Mouse (Mus musculus) CH12.LX (cell line): Measurements from ENCODE around the gene Mamdc2. TPM values are rescaled to one million over a fixed set of nuclear protein-coding genes. Genes with fewer than 3 reads are reported as not detected.

ENCODE experiments used
- DNase-seq: peaks from one replicate; pipeline ENCODE4 v3.0.0-alpha.2; 2013; ENCODE audit errors: extremely low read depth
- H3K27ac ChIP-seq: 2 replicates; pipeline ENCODE4 v1.5.1; 2012; ENCODE audit warnings: low read depth, mild to moderate bottlenecking, control low read depth, moderate library complexity; ENCODE audit not compliant: insufficient read depth
- H3K27me3 ChIP-seq: replicated peaks from 2 replicates; pipeline ENCODE3; 2012; ENCODE audit warnings: inconsistent platforms
- H3K36me3 ChIP-seq, 2 experiments: replicated peaks in 1 of 2; 2 replicates each; pipeline versions ENCODE3 to v1.6.1; 2012; ENCODE audit warnings: inconsistent platforms in 1 of 2, low read length in 1 of 2, mild to moderate bottlenecking in 1 of 2, mixed read lengths in 1 of 2, moderate library complexity in 1 of 2; ENCODE audit not compliant: control insufficient read depth in 1 of 2, insufficient read depth in 1 of 2
- H3K4me1 ChIP-seq, 2 experiments: 2 replicates each; pipeline ENCODE4 v1.6.1; 2012; ENCODE audit warnings: inconsistent platforms in 1 of 2, moderate library complexity in 1 of 2; ENCODE audit not compliant: insufficient read depth in 2 of 2, control insufficient read depth in 1 of 2
- H3K4me2 ChIP-seq: 2 replicates; pipeline ENCODE4 v1.6.1; 2012; ENCODE audit warnings: low read depth, mild to moderate bottlenecking, control low read depth; ENCODE audit not compliant: poor library complexity, insufficient read depth, severe bottlenecking
- H3K4me3 ChIP-seq, 3 experiments: fragments of 150-350 bp in 1 of 3; sonication (generic) in 1 of 3; replicated peaks in 1 of 3; 2 replicates each; pipeline versions ENCODE3 to v1.5.1; 2011 to 2012; ENCODE audit warnings: low read depth in 2 of 3, low read length in 2 of 3, mild to moderate bottlenecking in 2 of 3, moderate library complexity in 2 of 3, control low read depth in 1 of 3, improper control_type of control experiment in 1 of 3, inconsistent platforms in 1 of 3, mixed read lengths in 1 of 3; ENCODE audit not compliant: poor library complexity in 1 of 3
- H3K79me2 ChIP-seq: replicated peaks from 2 replicates; pipeline ENCODE4 v1.6.1; 2012; ENCODE audit warnings: mild to moderate bottlenecking, moderate library complexity; ENCODE audit not compliant: control insufficient read depth, poor library complexity, insufficient read depth, severe bottlenecking; ENCODE audit errors: extremely low read depth
- H3K9ac ChIP-seq: 2 replicates; pipeline ENCODE4 v1.6.1; 2012; ENCODE audit warnings: low read depth, mild to moderate bottlenecking, control low read depth, moderate library complexity; ENCODE audit not compliant: insufficient read depth
- H3K9me3 ChIP-seq: replicated peaks from 2 replicates; pipeline ENCODE3; 2012; ENCODE audit warnings: low read length, inconsistent platforms, mixed read lengths
- CHD1 ChIP-seq: IDR thresholded peaks from 2 replicates; pipeline ENCODE4 v1.6.1; 2012; ENCODE audit warnings: low read depth, low read length, improper control_type of control experiment, inconsistent platforms
- CHD2 ChIP-seq: IDR thresholded peaks from 2 replicates; pipeline ENCODE4 v1.6.1; 2011; ENCODE audit warnings: low read length, improper control_type of control experiment
- CTCF ChIP-seq, 2 experiments: IDR thresholded peaks in 1 of 2; conservative IDR thresholded peaks in 1 of 2; 2 replicates each; pipeline ENCODE4 v1.5.1; 2011 to 2012; ENCODE audit warnings: low read depth in 2 of 2, low read length in 2 of 2, improper control_type of control experiment in 1 of 2, inconsistent platforms in 1 of 2, mild to moderate bottlenecking in 1 of 2, moderate library complexity in 1 of 2
- E2F4 ChIP-seq: IDR thresholded peaks from 2 replicates; pipeline ENCODE4 v1.6.1; 2011; ENCODE audit warnings: low read depth, low read length, improper control_type of control experiment; ENCODE audit not compliant: insufficient replicate concordance
- ELF1 ChIP-seq: IDR thresholded peaks from 2 replicates; pipeline ENCODE4 v1.6.1; 2014; ENCODE audit warnings: low read depth, mild to moderate bottlenecking, inconsistent platforms, low read length, improper control_type of control experiment
- EP300 ChIP-seq: IDR thresholded peaks from 2 replicates; pipeline ENCODE4 v1.6.1; 2011; ENCODE audit warnings: low read length, improper control_type of control experiment
- ETS1 ChIP-seq: conservative IDR thresholded peaks from 2 replicates; pipeline ENCODE4 v1.6.1; 2012; ENCODE audit warnings: low read depth, mild to moderate bottlenecking, inconsistent platforms, low read length, improper control_type of control experiment, moderate library complexity
- HCFC1 ChIP-seq: IDR thresholded peaks from 2 replicates; pipeline ENCODE4 v1.6.1; 2012; ENCODE audit warnings: low read depth, mild to moderate bottlenecking, inconsistent platforms, low read length, improper control_type of control experiment
- IRF4 ChIP-seq: IDR thresholded peaks from 2 replicates; pipeline ENCODE4 v1.6.1; 2014; ENCODE audit warnings: low read depth, mild to moderate bottlenecking, inconsistent platforms, low read length, improper control_type of control experiment
- JUN ChIP-seq: IDR thresholded peaks from 2 replicates; pipeline ENCODE4 v1.6.1; 2011; ENCODE audit warnings: low read depth, mild to moderate bottlenecking, low read length, improper control_type of control experiment, moderate library complexity; ENCODE audit not compliant: insufficient read depth
- JUND ChIP-seq: conservative IDR thresholded peaks from 2 replicates; pipeline ENCODE4 v1.6.1; 2011; ENCODE audit warnings: low read depth, low read length, improper control_type of control experiment
- KAT2A ChIP-seq: IDR thresholded peaks from 2 replicates; pipeline ENCODE4 v1.6.1; 2012; ENCODE audit warnings: low read length, improper control_type of control experiment, inconsistent platforms; ENCODE audit not compliant: insufficient replicate concordance
- MAFK ChIP-seq: IDR thresholded peaks from 2 replicates; pipeline ENCODE4 v1.6.1; 2011; ENCODE audit warnings: low read length, improper control_type of control experiment; ENCODE audit not compliant: insufficient replicate concordance
- MAX ChIP-seq: IDR thresholded peaks from 2 replicates; pipeline ENCODE4 v1.6.1; 2011; ENCODE audit warnings: low read length, improper control_type of control experiment
- MEF2A ChIP-seq: IDR thresholded peaks from 2 replicates; pipeline ENCODE4 v1.6.1; 2014; ENCODE audit warnings: low read depth, mild to moderate bottlenecking, inconsistent platforms, low read length, improper control_type of control experiment, borderline replicate concordance
- NELFE ChIP-seq: IDR thresholded peaks from 2 replicates; pipeline ENCODE4 v1.6.1; 2011; ENCODE audit warnings: low read depth, low read length, improper control_type of control experiment
- NRF1 ChIP-seq: IDR thresholded peaks from 2 replicates; pipeline ENCODE4 v1.6.1; 2014; ENCODE audit warnings: low read depth, mild to moderate bottlenecking, inconsistent platforms, low read length, improper control_type of control experiment, moderate library complexity
- PAX5 ChIP-seq: IDR thresholded peaks from 2 replicates; pipeline ENCODE4 v1.6.1; 2012; ENCODE audit warnings: low read length, inconsistent platforms, mixed read lengths
- POLR2A ChIP-seq: IDR thresholded peaks from 2 replicates; pipeline ENCODE4 v1.6.1; 2011; ENCODE audit warnings: low read depth, mild to moderate bottlenecking, improper control_type of control experiment, low read length
- RAD21 ChIP-seq: IDR thresholded peaks from 2 replicates; pipeline ENCODE4 v1.6.1; 2011; ENCODE audit warnings: low read depth, mild to moderate bottlenecking, low read length, improper control_type of control experiment, moderate library complexity
- RCOR1 ChIP-seq: conservative IDR thresholded peaks from 2 replicates; pipeline ENCODE4 v1.6.1; 2012; ENCODE audit warnings: low read depth, mild to moderate bottlenecking, inconsistent platforms, low read length, improper control_type of control experiment
- SIN3A ChIP-seq: IDR thresholded peaks from 2 replicates; pipeline ENCODE4 v1.6.1; 2012; ENCODE audit warnings: low read length, improper control_type of control experiment, inconsistent platforms
- USF1 ChIP-seq: IDR thresholded peaks from 2 replicates; pipeline ENCODE4 v1.6.1; 2014; ENCODE audit warnings: low read depth, mild to moderate bottlenecking, inconsistent platforms, low read length, improper control_type of control experiment
- ZKSCAN1 ChIP-seq: IDR thresholded peaks from 2 replicates; pipeline ENCODE4 v1.6.1; 2012; ENCODE audit warnings: low read depth, inconsistent platforms, low read length, improper control_type of control experiment, borderline replicate concordance
- dilution Hi-C: fragments of 300-500 bp; cut with MboI; formaldehyde crosslinking; loops from 2 replicates; pipeline ENCODE4 v1.14.3; 2020; ENCODE audit warnings: low sequenced_read_pairs; ENCODE audit not compliant: extremely low pct_unique_long_range_greater_than_20kb, extremely low pct_ligation_motif_present
- in situ Hi-C: fragments of 300-500 bp; cut with MboI; formaldehyde crosslinking; loops from 3 replicates; pipeline ENCODE4 v1.14.3; 2019; ENCODE audit warnings: low sequenced_read_pairs, low pct_ligation_motif_present, low pct_unique_long_range_greater_than_20kb, mixed read lengths
- polyA plus RNA-seq: library from polyadenylated mRNA; unstranded; fragments of >175 nt; gene quantifications from 2 replicates; pipeline ENCODE4 v1.2.1, GENCODE M21; 2012; ENCODE audit warnings: low read depth; ENCODE audit not compliant: insufficient read length
- total RNA-seq, 2 experiments: library from RNA; depleted of rRNA; stranded (reverse); fragments of 300-350 nt in 1 of 2; fragments of >200 nt in 1 of 2; gene quantifications; 2 replicates each; pipeline ENCODE4 v1.2.3; 2012 to 2014

Gene Mamdc2
- total and polyA plus RNA-seq, 3 experiments = 0.08 to 0.67 (median 0.17) TPM

GRCm38 (mm10) chr19:23379752-23380504 lies 68.3 kb downstream of the Mamdc2 start:
- in situ Hi-C loops = no loop called here
- no peak overlapping the region for H3K9ac ChIP-seq
- TF ChIP-seq RAD21 (no peak), HCFC1 (no peak), JUND (no peak), SIN3A (no peak), RCOR1 (no peak), MEF2A (no peak), IRF4 (no peak), ETS1 (no peak), JUN (no peak)
- TF ChIP-seq, all 38 proteins: peak for 0
- Histone ChIP-seq H3K36me3 (no peaks in the 10 kb centered on the region), H3K4me3 (no peak overlapping the region), H3K27ac (no peak overlapping the region), H3K4me2 (no peak overlapping the region), H3K4me1 (peaks cover 0 to 4% of the 10 kb centered on the region in 2 experiments; a peak in 2 of 4 replicates), H3K79me2 (no peaks in the 10 kb centered on the region), H3K27me3 (no peaks in the 10 kb centered on the region), H3K9me3 (no peaks in the 10 kb centered on the region)
- dilution Hi-C loops = no loop called here
- no peak for DNase-seq

DNA sequence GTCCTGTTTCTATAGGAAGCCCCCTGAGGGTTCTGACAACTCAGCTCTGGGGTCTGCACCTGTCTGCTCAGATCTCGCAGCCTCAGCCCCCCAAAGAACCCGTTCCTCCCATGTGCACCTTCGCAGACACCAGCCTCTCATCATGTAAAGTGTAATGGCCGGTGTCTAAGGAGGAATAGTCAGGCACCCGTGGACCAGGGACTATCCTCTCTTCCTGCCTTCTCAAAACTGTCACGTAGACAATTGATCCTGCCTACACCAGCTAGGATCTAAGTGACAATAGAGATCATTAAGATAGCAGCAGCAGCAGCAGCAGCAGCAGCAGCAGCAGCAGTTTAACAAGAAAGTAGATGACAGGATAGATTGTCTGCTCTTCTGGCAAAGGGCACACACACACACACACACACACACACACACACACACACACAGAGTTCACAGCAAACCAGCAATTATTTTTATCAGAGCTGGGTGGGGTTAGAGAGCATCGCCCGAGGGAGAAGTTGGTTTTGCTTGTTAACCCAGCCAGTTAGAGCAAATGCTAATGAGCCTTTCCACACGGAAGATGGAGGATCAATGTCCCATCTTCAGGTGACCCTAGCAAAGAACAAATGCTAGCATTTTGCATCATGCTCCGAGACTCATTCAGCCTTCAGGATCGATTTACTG lies 71.6 kb downstream of the Mamdc2 start:
- Histone ChIP-seq H3K9me3 (no peaks in the 10 kb centered on the region), H3K4me3 (no peak overlapping the region), H3K9ac (no peak overlapping the region), H3K27ac (no peak overlapping the region), H3K79me2 (no peaks in the 10 kb centered on the region), H3K36me3 (no peaks in the 10 kb centered on the region), H3K27me3 (no peaks in the 10 kb centered on the region), H3K4me1 (peaks cover 5 to 8% of the 10 kb centered on the region in 2 experiments), H3K4me2 (peak overlapping the region; percentile 53; the same call in 1 of the 2 replicates)
- dilution Hi-C loops = no loop called here
- no peak for TF ChIP-seq KAT2A
- TF ChIP-seq CHD2 = no peak
- no peak for TF ChIP-seq NELFE
- no peak for TF ChIP-seq MAX
- TF ChIP-seq SIN3A = no peak
- TF ChIP-seq ZKSCAN1 = no peak
- TF ChIP-seq NRF1 = no peak
- TF ChIP-seq USF1 = no peak
- no peak for TF ChIP-seq EP300
- no peak for TF ChIP-seq ELF1
- no peak for TF ChIP-seq MAFK
- TF ChIP-seq CHD1 = no peak
- TF ChIP-seq POLR2A = no peak
- no peak for TF ChIP-seq E2F4
- no peak for TF ChIP-seq PAX5
- TF ChIP-seq CTCF (conservative IDR thresholded peaks at IDR 0.05 in 1 of 2, IDR thresholded peaks at IDR 0.05 in 1 of 2; ENCODE audit: low read depth in 2 of 2, low read length in 2 of 2) = no peak
- no peak for DNase-seq
- in situ Hi-C loops = no loop called here
